Mouse (Mus musculus) urinary bladder, postnatal 14 days (tissue): ENCODE results near the gene Pqlc2.

Experiments used
- DNase-seq: peaks from one replicate; pipeline ENCODE4 v3.0.0; 2021; ENCODE audit warnings: low spot score

Pqlc2 gene

GRCm38 (mm10) chr4:139305521-139305920 lies 5.0 kb downstream of the Pqlc2 start:
- no peak for DNase-seq

GRCm38 (mm10) chr4:139302241-139302640 lies 8.3 kb downstream of the Pqlc2 start:
- DNase-seq = no peak

GRCm38 (mm10) chr4:139301780-139302179 lies 8.7 kb downstream of the Pqlc2 start:
- no peak for DNase-seq

- DNase-seq = no peak
Measured at GRCm38 (mm10) chr4:139298671-139299366, 11.7 kb downstream of the Pqlc2 start.

GRCm38 (mm10) chr4:139297566-139297965 lies 12.9 kb downstream of the Pqlc2 start:
- DNase-seq = no peak

GRCm38 (mm10) chr4:139292038-139292437 lies 18.5 kb downstream of the Pqlc2 start:
- DNase-seq = no peak

- no peak for DNase-seq
Measured at GRCm38 (mm10) chr4:139291099-139291498, 19.4 kb downstream of the Pqlc2 start.

GRCm38 (mm10) chr4:139289017-139289416 lies 21.5 kb downstream of the Pqlc2 start:
- peak; percentile 46 for DNase-seq

GRCm38 (mm10) chr4:139287122-139287863 lies 23.2 kb downstream of the Pqlc2 start:
- peak; percentile 90 for DNase-seq

- DNase-seq = no peak
Measured at GRCm38 (mm10) chr4:139286234-139286633, 24.3 kb downstream of the Pqlc2 start.

- no peak for DNase-seq
Measured at GRCm38 (mm10) chr4:139284877-139285276, 25.6 kb downstream of the Pqlc2 start.

- no peak for DNase-seq
Measured at GRCm38 (mm10) chr4:139282955-139283417, 27.5 kb downstream of the Pqlc2 start.

- DNase-seq = no peak
Measured at GRCm38 (mm10) chr4:139281791-139282345, 28.6 kb downstream of the Pqlc2 start.

- no peak for DNase-seq
Measured at GRCm38 (mm10) chr4:139280530-139280929, 30.0 kb downstream of the Pqlc2 start.

GRCm38 (mm10) chr4:139276411-139276810 lies 34.1 kb downstream of the Pqlc2 start:
- no peak for DNase-seq

GRCm38 (mm10) chr4:139274573-139274972 lies 35.9 kb downstream of the Pqlc2 start:
- DNase-seq = no peak

GRCm38 (mm10) chr4:139272951-139273680 lies 37.4 kb downstream of the Pqlc2 start:
- no peak for DNase-seq

GRCm38 (mm10) chr4:139271562-139271961 lies 38.9 kb downstream of the Pqlc2 start:
- DNase-seq = no peak

GRCm38 (mm10) chr4:139270168-139270567 lies 40.3 kb downstream of the Pqlc2 start:
- DNase-seq = no peak

- DNase-seq = no peak
Measured at GRCm38 (mm10) chr4:139268242-139268641, 42.3 kb downstream of the Pqlc2 start.

- no peak for DNase-seq
Measured at GRCm38 (mm10) chr4:139267335-139267734, 43.2 kb downstream of the Pqlc2 start.

GRCm38 (mm10) chr4:139266500-139266865 lies 44.0 kb downstream of the Pqlc2 start:
- DNase-seq = no peak
